Mouse (Mus musculus): ENCODE measurements at regions not wholly inside any gene's neighbourhood (a gene's known extent, or its start where the extent isn't known, plus 50 kb on each side); places are given as distances from the start of the nearest gene placed in this dataset.

- TF ChIP-seq POLR2A (IDR thresholded peaks at IDR 0.05; ENCODE audit: borderline replicate concordance, control insufficient read depth, low read depth, low read length) (no peak), CTCF (IDR thresholded peaks at IDR 0.05; ENCODE audit: control insufficient read depth, insufficient read depth, low read length) (no peak)
Measured at GRCm38 (mm10) chr2:174580906-174581703, 62.2 kb upstream of the Zfp831 start.
